Mouse (Mus musculus) ES-E14 (cell line): ENCODE results near the gene Copg2. TPM values are rescaled to one million over a fixed set of nuclear protein-coding genes. Genes with fewer than 3 reads are reported as not detected.
A peak's percentile ranks its signal among the peaks of the same experiment; 100 is the strongest.

Experiments used
- DNase-seq: peaks from one replicate; pipeline ENCODE4 v3.0.0-alpha.2; 2013; ENCODE audit warnings: low read depth, low spot score
- H3K27ac ChIP-seq: 2 replicates; pipeline ENCODE4 v1.5.1; 2012; ENCODE audit warnings: low read depth, mild to moderate bottlenecking, low read length, moderate library complexity, mixed read lengths; ENCODE audit not compliant: poor library complexity, insufficient read depth, severe bottlenecking
- H3K36me3 ChIP-seq: 2 replicates; pipeline ENCODE4 v1.6.1; 2012; ENCODE audit warnings: mild to moderate bottlenecking, low read length, moderate library complexity, mixed read lengths; ENCODE audit not compliant: control insufficient read depth, poor library complexity, insufficient read depth, severe bottlenecking
- H3K4me1 ChIP-seq, 2 experiments: fragments of 150-350 bp in 1 of 2; sonication (generic) in 1 of 2; 2 replicates each; pipeline ENCODE4 v1.6.1; 2012; ENCODE audit warnings: low read length in 2 of 2, mild to moderate bottlenecking in 1 of 2, mixed read lengths in 1 of 2; ENCODE audit not compliant: control insufficient read depth in 2 of 2, insufficient read depth in 2 of 2, poor library complexity in 1 of 2
- H3K4me3 ChIP-seq, 2 experiments: fragments of 150-350 bp in 1 of 2; sonication (generic) in 1 of 2; 2 replicates each; pipeline ENCODE4 v1.5.1; 2012; ENCODE audit warnings: low read length in 2 of 2, low read depth in 1 of 2, mild to moderate bottlenecking in 1 of 2, mixed read lengths in 1 of 2; ENCODE audit not compliant: insufficient read depth in 1 of 2, poor library complexity in 1 of 2, severe bottlenecking in 1 of 2
- H3K9ac ChIP-seq: 2 replicates; pipeline ENCODE4 v1.6.1; 2012; ENCODE audit warnings: low read depth, mild to moderate bottlenecking, low read length, mixed read lengths; ENCODE audit not compliant: poor library complexity, insufficient read depth, severe bottlenecking
- H3K9me3 ChIP-seq: fragments of 150-350 bp; sonication (generic); 2 replicates; pipeline ENCODE4 v1.6.1; 2012; ENCODE audit warnings: low read depth, mild to moderate bottlenecking, low read length; ENCODE audit not compliant: control insufficient read depth, insufficient read depth
- CHD2 ChIP-seq: IDR thresholded peaks from 2 replicates; pipeline ENCODE4 v1.6.1; 2014; ENCODE audit warnings: mild to moderate bottlenecking, low read depth, low read length, inconsistent platforms
- HCFC1 ChIP-seq: IDR thresholded peaks from 2 replicates; pipeline ENCODE4 v1.6.1; 2012; ENCODE audit warnings: low read length, inconsistent platforms, borderline replicate concordance; ENCODE audit not compliant: insufficient read depth
- MAFK ChIP-seq: IDR thresholded peaks from 2 replicates; pipeline ENCODE4 v1.6.1; 2014; ENCODE audit warnings: mild to moderate bottlenecking, low read depth, low read length, inconsistent platforms; ENCODE audit not compliant: insufficient read depth
- ZC3H11A ChIP-seq: IDR thresholded peaks from 2 replicates; pipeline ENCODE4 v1.6.1; 2012; ENCODE audit warnings: low read depth, mild to moderate bottlenecking, inconsistent platforms, low read length, borderline replicate concordance
- ZNF384 ChIP-seq: IDR thresholded peaks from 2 replicates; pipeline ENCODE4 v1.6.1; 2012; ENCODE audit warnings: low read depth, low read length, inconsistent platforms
- in situ Hi-C, 2 experiments: fragments of 600-800 bp; cut with MboI; formaldehyde crosslinking; loops; one replicate each; pipeline ENCODE4 v1.15.1; 2025; ENCODE audit warnings: low sequenced_read_pairs in 2 of 2, inconsistent platforms in 1 of 2; ENCODE audit not compliant: unreplicated experiment in 2 of 2
- total RNA-seq: library from RNA; depleted of rRNA; stranded (reverse); fragments of 300-350 nt; gene quantifications from 2 replicates; pipeline ENCODE4 v1.2.3, GENCODE M21; 2012

Copg2 gene
- total RNA-seq, 1 experiment, result 35.7 TPM

GRCm38 (mm10) chr6:30855956-30856355 is 40.6 kb downstream of the Copg2 start:
- DNase-seq, result no peak
- in situ Hi-C loops, result no loop called here
- H3K36me3 ChIP-seq, result peaks cover 2% of the 10 kb centered on the region; the same call in 1 of the 2 replicates

GRCm38 (mm10) chr6:30855205-30855604 is 41.4 kb downstream of the Copg2 start:
- no peak overlapping the region for H3K4me3 ChIP-seq
- TF ChIP-seq CHD2 (no peak), ZC3H11A (no peak), MAFK (no peak), HCFC1 (no peak), ZNF384 (no peak)
- in situ Hi-C loops, result no loop called here
- no peaks in the 10 kb centered on the region for H3K9me3 ChIP-seq
- H3K4me1 ChIP-seq, result no peaks in the 10 kb centered on the region
- no peak overlapping the region for H3K9ac ChIP-seq
- no peak overlapping the region for H3K27ac ChIP-seq
- peaks cover 2% of the 10 kb centered on the region; the same call in 1 of the 2 replicates for H3K36me3 ChIP-seq
- DNase-seq, result no peak

More at GRCm38 (mm10) chr6:30855956-30856355, 40.6 kb downstream of the Copg2 start:
- Histone ChIP-seq H3K9me3 (no peaks in the 10 kb centered on the region), H3K27ac (no peak overlapping the region), H3K9ac (no peak overlapping the region), H3K4me3 (no peak overlapping the region), H3K4me1 (no peaks in the 10 kb centered on the region)
- TF ChIP-seq ZC3H11A (no peak), MAFK (no peak), CHD2 (no peak)

GRCm38 (mm10) chr6:30849818-30850217 is 46.8 kb downstream of the Copg2 start:
- no peak for TF ChIP-seq CHD2
- TF ChIP-seq MAFK, result no peak
- TF ChIP-seq ZC3H11A, result no peak
- no peaks in the 10 kb centered on the region for H3K36me3 ChIP-seq
- H3K4me3 ChIP-seq, result no peak overlapping the region
- no peak for DNase-seq
- H3K9me3 ChIP-seq, result no peaks in the 10 kb centered on the region
- no peaks in the 10 kb centered on the region for H3K4me1 ChIP-seq
- H3K9ac ChIP-seq, result no peak overlapping the region
- no peak overlapping the region for H3K27ac ChIP-seq
- in situ Hi-C loops, result no loop called here

- Histone ChIP-seq H3K4me3 (no peak overlapping the region), H3K9ac (no peak overlapping the region), H3K27ac (no peak overlapping the region), H3K4me1 (peaks cover 0 to 4% of the 10 kb centered on the region in 2 experiments; a peak in 1 of 4 replicates), H3K9me3 (no peaks in the 10 kb centered on the region), H3K36me3 (peaks cover 1% of the 10 kb centered on the region; the same call in 1 of the 2 replicates)
- in situ Hi-C loops, result no loop called here
- TF ChIP-seq MAFK, result no peak
- DNase-seq, result peak; percentile 6
Observed at GRCm38 (mm10) chr6:30832241-30832640, 64.4 kb downstream of the Copg2 start.

- Histone ChIP-seq H3K27ac (no peak overlapping the region), H3K9ac (no peak overlapping the region), H3K36me3 (no peaks in the 10 kb centered on the region), H3K4me1 (no peaks in the 10 kb centered on the region), H3K9me3 (no peaks in the 10 kb centered on the region), H3K4me3 (no peak overlapping the region)
- in situ Hi-C loops, result no loop called here
- no peak for DNase-seq
- TF ChIP-seq ZNF384, result no peak
- no peak for TF ChIP-seq HCFC1
- no peak for TF ChIP-seq ZC3H11A
- no peak for TF ChIP-seq CHD2
- no peak for TF ChIP-seq MAFK
Observed at GRCm38 (mm10) chr6:30813626-30814025, 83.0 kb downstream of the Copg2 start.
